Mouse (Mus musculus) layer of hippocampus, adult 2 months (tissue): ENCODE measurements around the gene Tsc22d2. TPM values are rescaled to one million over a fixed set of nuclear protein-coding genes. Genes with fewer than 3 reads are reported as not detected.
"Not testable (repeated sequence)": the region's sequence is repeated elsewhere in the genome, so short reads cannot be mapped to it uniquely, and the experiment has no call there.

Experiments
- DNase-seq, 2 experiments: peaks; one replicate each; pipeline ENCODE4 v3.0.0; 2022; ENCODE audit warnings: low spot score in 2 of 2
- H3K27ac ChIP-seq: fragments of 200-600 bp; 2 replicates; pipeline ENCODE4 v1.8.1; 2022
- H3K4me3 ChIP-seq: fragments of 200-600 bp; 2 replicates; pipeline ENCODE4 v1.8.1; 2022; ENCODE audit warnings: mild to moderate bottlenecking
- CTCF ChIP-seq: fragments of 200-600 bp; conservative IDR thresholded peaks from 2 replicates; pipeline ENCODE4 v1.8.1; 2022; ENCODE audit warnings: antibody characterized with exemption, mild to moderate bottlenecking, moderate library complexity
- total RNA-seq, 2 experiments: library from RNA; stranded (reverse); gene quantifications; 2 replicates each; pipeline ENCODE4 v1.2.3; 2021

Tsc22d2 gene
- total RNA-seq, 2 experiments from 2014 or later: 37.4 to 42.8 TPM

DNA sequence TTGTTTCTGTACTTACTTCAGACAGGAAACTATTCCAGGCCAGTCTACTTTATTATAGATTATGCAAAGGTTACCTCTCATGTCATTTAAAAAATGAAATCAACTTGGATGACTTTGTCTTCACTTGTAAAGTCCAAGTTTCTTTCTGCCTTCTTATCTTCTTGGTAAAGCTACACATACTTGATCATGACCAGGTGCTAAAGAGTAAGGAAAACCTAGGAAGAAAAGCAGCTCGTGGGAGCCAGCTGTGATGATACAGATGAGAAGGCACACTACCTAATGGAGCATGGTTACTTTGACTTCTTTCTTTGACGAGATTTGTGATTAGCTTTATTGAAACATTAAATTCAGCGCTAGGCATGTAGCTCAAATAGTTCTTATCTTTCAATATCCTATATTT is 40.7 kb downstream of the Tsc22d2 start:
- no peak overlapping the region for H3K27ac ChIP-seq
- DNase-seq: no peak
- TF ChIP-seq CTCF: no peak
- H3K4me3 ChIP-seq: no peak overlapping the region

- DNase-seq: no peak
- Histone ChIP-seq H3K4me3 (no peak overlapping the region), H3K27ac (no peak overlapping the region)
- no peak for TF ChIP-seq CTCF
Measured at GRCm38 (mm10) chr3:58469655-58470437, 55.3 kb downstream of the Tsc22d2 start.

DNA sequence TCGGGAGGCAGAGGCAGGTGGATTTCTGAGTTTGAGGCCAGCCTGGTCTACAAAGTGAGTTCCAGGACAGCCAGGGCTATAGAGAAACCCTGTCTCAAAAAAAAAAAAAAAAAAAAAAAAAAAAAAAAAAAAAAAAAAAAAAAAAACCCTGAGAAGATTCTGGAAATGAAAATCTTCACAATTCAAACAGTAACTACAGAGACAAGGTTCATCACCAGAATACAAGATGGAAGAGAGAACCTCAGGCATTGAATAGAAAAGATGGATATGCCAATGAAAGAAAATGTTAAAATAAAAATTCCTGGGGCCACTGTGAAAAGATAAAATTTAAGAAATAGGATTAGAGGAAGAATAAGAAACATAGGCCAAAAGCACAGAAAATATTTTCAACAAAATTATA is 60.8 kb downstream of the Tsc22d2 start:
- H3K27ac ChIP-seq, H3K4me3 ChIP-seq, DNase-seq: not testable (repeated sequence)

DNA sequence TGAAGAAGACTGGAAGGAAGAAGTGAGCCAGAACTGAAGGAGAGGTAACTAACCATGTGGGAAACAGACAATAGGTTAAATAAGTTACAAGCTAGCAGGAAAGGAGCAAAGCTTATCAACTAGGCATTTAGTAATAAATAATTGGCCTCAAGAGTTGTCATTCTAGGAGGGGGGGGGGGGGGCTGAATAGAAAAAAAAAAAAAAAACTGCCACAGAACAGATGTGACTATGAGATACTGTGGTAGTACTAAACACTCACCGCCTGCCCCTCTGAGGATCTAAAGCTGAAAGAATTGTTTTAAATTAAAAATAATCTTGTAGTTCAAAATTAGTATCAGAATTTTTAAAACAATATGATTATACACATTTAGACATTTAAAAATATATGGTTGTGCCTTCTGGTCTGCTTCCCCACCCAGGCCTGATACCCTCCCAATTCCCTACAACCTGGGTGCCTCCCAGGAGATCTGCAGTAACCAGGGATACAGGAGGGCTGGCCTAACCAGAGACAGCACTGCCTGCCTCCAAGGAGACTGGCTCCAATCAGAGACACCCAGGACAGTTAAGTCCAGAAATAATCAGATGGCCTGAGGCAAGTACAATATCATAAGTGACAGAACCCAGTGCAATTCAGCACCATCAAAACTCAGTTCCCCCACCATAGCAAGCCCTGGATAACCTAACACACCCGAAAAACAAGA is 64.4 kb downstream of the Tsc22d2 start:
- no peak for TF ChIP-seq CTCF
- H3K4me3 ChIP-seq: no peak overlapping the region
- no peak for DNase-seq
- H3K27ac ChIP-seq: no peak overlapping the region

DNA sequence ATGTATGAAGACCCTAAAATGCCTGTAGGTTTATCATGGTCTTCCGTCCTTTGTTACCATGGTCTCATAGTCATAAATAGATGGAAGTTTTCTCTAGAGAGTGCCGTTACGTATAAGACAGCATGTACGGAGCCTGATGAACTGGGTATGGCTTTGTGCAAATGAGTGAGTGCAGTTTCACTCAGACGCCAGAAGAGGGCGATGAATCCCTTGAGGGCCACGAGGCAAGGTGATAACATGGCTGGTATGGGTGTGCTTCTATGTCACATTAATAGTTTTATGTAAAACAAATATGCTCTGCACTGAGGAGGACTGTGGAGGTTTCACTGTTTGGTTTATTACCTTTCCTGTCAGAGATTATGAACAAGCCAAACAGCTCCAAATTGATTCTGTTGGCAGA is 71.4 kb downstream of the Tsc22d2 start:
- no peak for DNase-seq
- H3K4me3 ChIP-seq: no peak overlapping the region
- H3K27ac ChIP-seq: no peak overlapping the region
- TF ChIP-seq CTCF: peak; percentile 65

GRCm38 (mm10) chr3:58487121-58487520 is 72.6 kb downstream of the Tsc22d2 start:
- no peak for DNase-seq
- no peak overlapping the region for H3K4me3 ChIP-seq
- no peak overlapping the region for H3K27ac ChIP-seq
- peak; percentile 54 for TF ChIP-seq CTCF

GRCm38 (mm10) chr3:58487999-58488775 is 73.7 kb downstream of the Tsc22d2 start:
- Histone ChIP-seq H3K4me3 (no peak overlapping the region), H3K27ac (no peak overlapping the region)
- TF ChIP-seq CTCF: peak; percentile 70
- DNase-seq: no peak

GRCm38 (mm10) chr3:58490787-58491186 is 76.3 kb downstream of the Tsc22d2 start:
- H3K27ac ChIP-seq: no peak overlapping the region

GRCm38 (mm10) chr3:58493621-58494020 is 79.1 kb downstream of the Tsc22d2 start:
- peak overlapping the region; percentile 54; the same call in 1 of the 2 replicates for H3K27ac ChIP-seq
- no peak overlapping the region for H3K4me3 ChIP-seq
- TF ChIP-seq CTCF: no peak
- peak; percentile 12 to 56 for DNase-seq

More at GRCm38 (mm10) chr3:58490787-58491186, 76.3 kb downstream of the Tsc22d2 start:
- TF ChIP-seq CTCF: peak; percentile 82
- peak; percentile 31 to 33 for DNase-seq
- no peak overlapping the region for H3K4me3 ChIP-seq

GRCm38 (mm10) chr3:58501961-58502360 is 87.4 kb downstream of the Tsc22d2 start:
- TF ChIP-seq CTCF: no peak
- no peak overlapping the region for H3K27ac ChIP-seq
- no peak for DNase-seq
- H3K4me3 ChIP-seq: no peak overlapping the region

DNA sequence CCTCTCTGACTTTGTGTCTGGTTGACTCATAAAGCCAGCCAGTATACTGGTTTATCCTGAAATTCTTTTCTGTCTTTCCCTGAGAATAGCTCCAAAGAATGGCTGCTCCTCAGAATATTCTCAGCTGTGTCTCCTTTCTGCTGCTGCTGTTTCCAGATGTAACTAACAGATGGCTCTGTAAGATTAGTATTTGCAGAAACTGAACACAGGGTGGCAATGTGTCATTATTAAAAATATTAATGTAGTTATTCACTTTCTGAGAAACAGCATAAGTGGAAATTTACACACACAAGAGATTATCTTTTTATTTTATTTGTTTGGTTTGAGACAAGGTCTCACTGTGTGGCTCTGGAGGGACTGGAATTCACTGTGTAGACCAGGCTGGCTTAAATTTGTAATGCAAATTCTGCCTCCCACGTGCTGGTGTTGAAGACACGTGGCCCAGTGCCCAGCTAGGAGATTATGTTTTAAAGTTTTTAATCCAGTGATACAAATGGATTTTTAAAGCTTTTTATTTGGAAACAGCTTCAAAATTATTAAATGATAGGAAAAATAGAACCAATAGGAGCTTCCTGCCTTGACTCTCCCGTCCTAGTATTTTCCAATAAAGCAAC is 89.3 kb downstream of the Tsc22d2 start:
- peak; percentile 42 for TF ChIP-seq CTCF
- Histone ChIP-seq H3K4me3 (no peak overlapping the region), H3K27ac (no peak overlapping the region)
- DNase-seq: no peak

DNA sequence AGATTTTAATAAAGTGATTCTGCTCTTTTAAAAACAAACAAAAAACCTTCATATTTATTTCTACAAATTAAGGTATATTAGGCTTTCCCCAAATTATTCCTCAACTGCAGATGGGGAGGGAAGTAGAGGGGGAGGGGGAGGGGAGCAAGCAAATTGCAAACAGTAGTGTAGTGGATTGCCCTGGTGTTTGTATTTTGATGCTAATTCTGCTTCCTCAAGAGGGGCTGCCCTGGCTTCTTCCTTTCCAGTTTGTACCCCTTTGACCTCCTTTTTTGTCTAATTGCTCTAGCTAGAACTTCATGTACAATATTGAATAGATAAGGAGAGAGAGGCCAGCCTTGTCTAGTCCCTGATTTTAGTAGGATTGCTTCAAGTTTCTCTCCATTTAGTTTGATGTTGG is 90.2 kb downstream of the Tsc22d2 start:
- Histone ChIP-seq H3K4me3 (no peak overlapping the region), H3K27ac (no peak overlapping the region)
- no peak for TF ChIP-seq CTCF
- no peak for DNase-seq
